Mouse (Mus musculus) MEL (cell line): ENCODE results near the gene Whamm. TPM values are rescaled to one million over a fixed set of nuclear protein-coding genes. Genes with fewer than 3 reads are reported as not detected.
A peak's percentile ranks its signal among the peaks of the same experiment; 100 is the strongest.

Experiments
- DNase-seq: peaks from one replicate; pipeline ENCODE4 v3.0.0; 2011; ENCODE audit warnings: low read depth, low spot score
- H3K27ac ChIP-seq: 2 replicates; pipeline ENCODE4 v1.5.1; 2012; ENCODE audit warnings: low read depth, mild to moderate bottlenecking, control low read depth, low read length, moderate library complexity; ENCODE audit not compliant: control insufficient read depth
- H3K27me3 ChIP-seq, 2 experiments: fragments of 150-350 bp in 1 of 2; sonication (generic) in 1 of 2; 2 replicates each; pipeline ENCODE4 v1.6.1; 2012; ENCODE audit warnings: low read length in 2 of 2, mild to moderate bottlenecking in 2 of 2, improper control_type of control experiment in 1 of 2, moderate library complexity in 1 of 2; ENCODE audit not compliant: insufficient read depth in 2 of 2, control insufficient read depth in 1 of 2
- H3K36me3 ChIP-seq, 2 experiments: 2 replicates each; pipeline ENCODE4 v1.6.1; 2012 to 2014; ENCODE audit warnings: low read length in 2 of 2, improper control_type of control experiment in 1 of 2, inconsistent platforms in 1 of 2, mild to moderate bottlenecking in 1 of 2; ENCODE audit not compliant: insufficient read depth in 2 of 2, control insufficient read depth in 1 of 2
- H3K4me1 ChIP-seq, 2 experiments: fragments of 150-350 bp in 1 of 2; sonication (generic) in 1 of 2; 2 replicates each; pipeline ENCODE4 v1.6.1; 2012; ENCODE audit warnings: low read length in 2 of 2, improper control_type of control experiment in 1 of 2, mild to moderate bottlenecking in 1 of 2; ENCODE audit not compliant: insufficient read depth in 2 of 2, control insufficient read depth in 1 of 2
- H3K4me3 ChIP-seq, 2 experiments: fragments of 150-350 bp in 1 of 2; sonication (generic) in 1 of 2; 2 replicates each; pipeline ENCODE4 v1.5.1; 2012; ENCODE audit warnings: low read depth in 2 of 2, low read length in 2 of 2, mild to moderate bottlenecking in 2 of 2, moderate library complexity in 2 of 2, control low read depth in 1 of 2, improper control_type of control experiment in 1 of 2; ENCODE audit not compliant: control insufficient read depth in 1 of 2, insufficient read depth in 1 of 2
- H3K79me2 ChIP-seq: 2 replicates; pipeline ENCODE4 v1.6.1; 2012; ENCODE audit warnings: mild to moderate bottlenecking, low read length, moderate library complexity; ENCODE audit not compliant: control insufficient read depth, poor library complexity, insufficient read depth
- H3K9ac ChIP-seq: 2 replicates; pipeline ENCODE4 v1.6.1; 2012; ENCODE audit warnings: low read depth, mild to moderate bottlenecking, control low read depth, low read length, moderate library complexity; ENCODE audit not compliant: control insufficient read depth, poor library complexity, severe bottlenecking
- H3K9me3 ChIP-seq: fragments of 150-350 bp; sonication (generic); replicated peaks from 2 replicates; pipeline ENCODE4 v1.6.1; 2012; ENCODE audit warnings: mild to moderate bottlenecking, low read length, improper control_type of control experiment, moderate library complexity; ENCODE audit not compliant: insufficient read depth
- BHLHE40 ChIP-seq: IDR thresholded peaks from 2 replicates; pipeline ENCODE4 v1.6.1; 2012; ENCODE audit warnings: low read depth, mild to moderate bottlenecking, inconsistent platforms, low read length, improper control_type of control experiment, borderline replicate concordance
- CHD1 ChIP-seq: IDR thresholded peaks from 2 replicates; pipeline ENCODE4 v1.6.1; 2012; ENCODE audit warnings: low read depth, mild to moderate bottlenecking, inconsistent platforms, low read length, improper control_type of control experiment
- CHD2 ChIP-seq: IDR thresholded peaks from 2 replicates; pipeline ENCODE4 v1.6.1; 2011; ENCODE audit warnings: low read length, improper control_type of control experiment
- CTCF ChIP-seq, 3 experiments: IDR thresholded peaks in 2 of 3; conservative IDR thresholded peaks in 1 of 3; 2 replicates each; pipeline ENCODE4 v1.5.1; 2011 to 2012; ENCODE audit warnings: low read length in 3 of 3, low read depth in 2 of 3, mild to moderate bottlenecking in 2 of 3, improper control_type of control experiment in 1 of 3, inconsistent platforms in 1 of 3, mixed read lengths in 1 of 3, moderate library complexity in 1 of 3; ENCODE audit not compliant: control insufficient read depth in 1 of 3, insufficient read depth in 1 of 3, poor library complexity in 1 of 3, severe bottlenecking in 1 of 3
- E2F4 ChIP-seq: IDR thresholded peaks from 2 replicates; pipeline ENCODE4 v1.6.1; 2011; ENCODE audit warnings: low read depth, low read length, improper control_type of control experiment, borderline replicate concordance
- ELF1 ChIP-seq: IDR thresholded peaks from 2 replicates; pipeline ENCODE4 v1.6.1; 2014; ENCODE audit warnings: low read depth, mild to moderate bottlenecking, inconsistent platforms, low read length, improper control_type of control experiment, moderate library complexity
- EP300 ChIP-seq, 2 experiments: IDR thresholded peaks; 2 replicates each; pipeline ENCODE4 v1.6.1; 2011; ENCODE audit warnings: improper control_type of control experiment in 2 of 2, low read length in 2 of 2, low read depth in 1 of 2, mild to moderate bottlenecking in 1 of 2
- ETS1 ChIP-seq: IDR thresholded peaks from 2 replicates; pipeline ENCODE4 v1.6.1; 2012; ENCODE audit warnings: low read depth, mild to moderate bottlenecking, inconsistent platforms, low read length, improper control_type of control experiment, moderate library complexity
- GABPA ChIP-seq: IDR thresholded peaks from 2 replicates; pipeline ENCODE4 v1.6.1; 2012; ENCODE audit warnings: low read depth, mild to moderate bottlenecking, inconsistent platforms, low read length, improper control_type of control experiment, moderate library complexity
- GATA1 ChIP-seq: IDR thresholded peaks from 2 replicates; pipeline ENCODE4 v1.6.1; 2011; ENCODE audit warnings: low read depth, low read length, improper control_type of control experiment
- HCFC1 ChIP-seq: IDR thresholded peaks from 2 replicates; pipeline ENCODE4 v1.6.1; 2012; ENCODE audit warnings: low read depth, mild to moderate bottlenecking, inconsistent platforms, low read length, improper control_type of control experiment, moderate library complexity
- JUND ChIP-seq: IDR thresholded peaks from 2 replicates; pipeline ENCODE4 v1.6.1; 2011; ENCODE audit warnings: low read depth, mild to moderate bottlenecking, improper control_type of control experiment, low read length
- KAT2A ChIP-seq: conservative IDR thresholded peaks from 2 replicates; pipeline ENCODE4 v1.6.1; 2012; ENCODE audit warnings: low read depth, low read length, improper control_type of control experiment, inconsistent platforms
- MAFK ChIP-seq: IDR thresholded peaks from 2 replicates; pipeline ENCODE4 v1.6.1; 2011; ENCODE audit warnings: low read depth, mild to moderate bottlenecking, low read length, improper control_type of control experiment, borderline replicate concordance
- MAX ChIP-seq: IDR thresholded peaks from 2 replicates; pipeline ENCODE4 v1.6.1; 2011; ENCODE audit warnings: low read length, improper control_type of control experiment
- MAZ ChIP-seq: IDR thresholded peaks from 2 replicates; pipeline ENCODE4 v1.6.1; 2012; ENCODE audit warnings: low read depth, mild to moderate bottlenecking, inconsistent platforms, low read length, improper control_type of control experiment
- MEF2A ChIP-seq: IDR thresholded peaks from 2 replicates; pipeline ENCODE4 v1.6.1; 2014; ENCODE audit warnings: low read depth, mild to moderate bottlenecking, inconsistent platforms, low read length, improper control_type of control experiment; ENCODE audit not compliant: poor library complexity, insufficient replicate concordance, severe bottlenecking; ENCODE audit errors: extremely low read depth
- MXI1 ChIP-seq: IDR thresholded peaks from 2 replicates; pipeline ENCODE4 v1.6.1; 2011; ENCODE audit warnings: mild to moderate bottlenecking, low read depth, low read length, improper control_type of control experiment
- MYB ChIP-seq: IDR thresholded peaks from 2 replicates; pipeline ENCODE4 v1.6.1; 2011; ENCODE audit warnings: mild to moderate bottlenecking, low read depth, low read length, improper control_type of control experiment
- MYC ChIP-seq: IDR thresholded peaks from 2 replicates; pipeline ENCODE4 v1.6.1; 2011; ENCODE audit warnings: low read depth, mild to moderate bottlenecking, low read length, improper control_type of control experiment, moderate library complexity
- NELFE ChIP-seq: IDR thresholded peaks from 2 replicates; pipeline ENCODE4 v1.6.1; 2011; ENCODE audit warnings: low read depth, low read length, improper control_type of control experiment
- NRF1 ChIP-seq: IDR thresholded peaks from 2 replicates; pipeline ENCODE4 v1.6.1; 2014; ENCODE audit warnings: low read depth, mild to moderate bottlenecking, inconsistent platforms, low read length, improper control_type of control experiment, moderate library complexity; ENCODE audit not compliant: poor library complexity, insufficient read depth, severe bottlenecking
- POLR2A ChIP-seq, 2 experiments: IDR thresholded peaks; 2 replicates each; pipeline ENCODE4 v1.6.1; 2011 to 2012; ENCODE audit warnings: low read length in 2 of 2, mild to moderate bottlenecking in 2 of 2, control low read depth in 1 of 2, improper control_type of control experiment in 1 of 2, low read depth in 1 of 2, moderate library complexity in 1 of 2; ENCODE audit not compliant: control insufficient read depth in 1 of 2, insufficient read depth in 1 of 2, poor library complexity in 1 of 2
- POLR2AphosphoS5 ChIP-seq: IDR thresholded peaks from 2 replicates; pipeline ENCODE4 v1.6.1; 2012; ENCODE audit warnings: low read depth, borderline replicate concordance, mild to moderate bottlenecking, inconsistent platforms, low read length, moderate library complexity, mixed read lengths
- RAD21 ChIP-seq: IDR thresholded peaks from 2 replicates; pipeline ENCODE4 v1.6.1; 2011; ENCODE audit warnings: mild to moderate bottlenecking, low read depth, low read length, improper control_type of control experiment
- RCOR1 ChIP-seq: IDR thresholded peaks from 2 replicates; pipeline ENCODE4 v1.6.1; 2012; ENCODE audit warnings: low read depth, mild to moderate bottlenecking, inconsistent platforms, low read length, improper control_type of control experiment
- SIN3A ChIP-seq: IDR thresholded peaks from 2 replicates; pipeline ENCODE4 v1.6.1; 2012; ENCODE audit warnings: low read length, improper control_type of control experiment, inconsistent platforms
- SMC3 ChIP-seq: IDR thresholded peaks from 2 replicates; pipeline ENCODE4 v1.6.1; 2011; ENCODE audit warnings: low read depth, low read length, improper control_type of control experiment
- TAL1 ChIP-seq: IDR thresholded peaks from 2 replicates; pipeline ENCODE4 v1.6.1; 2012; ENCODE audit warnings: mild to moderate bottlenecking, inconsistent platforms, low read length, moderate library complexity, mixed read lengths
- TBP ChIP-seq: IDR thresholded peaks from 2 replicates; pipeline ENCODE4 v1.8.0; 2011; ENCODE audit warnings: low read depth, low read length, improper control_type of control experiment
- TCF12 ChIP-seq: IDR thresholded peaks from 2 replicates; pipeline ENCODE4 v1.6.1; 2014; ENCODE audit warnings: low read depth, mild to moderate bottlenecking, inconsistent platforms, low read length, improper control_type of control experiment, moderate library complexity
- UBTF ChIP-seq: IDR thresholded peaks from 2 replicates; pipeline ENCODE4 v1.6.1; 2012; ENCODE audit warnings: low read depth, mild to moderate bottlenecking, inconsistent platforms, low read length, improper control_type of control experiment, moderate library complexity, borderline replicate concordance; ENCODE audit not compliant: insufficient read depth
- USF1 ChIP-seq: IDR thresholded peaks from 2 replicates; pipeline ENCODE4 v1.6.1; 2014; ENCODE audit warnings: low read depth, mild to moderate bottlenecking, inconsistent platforms, low read length, improper control_type of control experiment, moderate library complexity
- USF2 ChIP-seq, 2 experiments: IDR thresholded peaks; 2 replicates each; pipeline ENCODE4 v1.6.1; 2011 to 2012; ENCODE audit warnings: improper control_type of control experiment in 2 of 2, low read length in 2 of 2, borderline replicate concordance in 1 of 2, inconsistent platforms in 1 of 2, low read depth in 1 of 2, mild to moderate bottlenecking in 1 of 2; ENCODE audit not compliant: insufficient read depth in 1 of 2
- ZC3H11A ChIP-seq: IDR thresholded peaks from 2 replicates; pipeline ENCODE4 v1.6.1; 2012; ENCODE audit warnings: low read depth, mild to moderate bottlenecking, inconsistent platforms, low read length, improper control_type of control experiment
- ZKSCAN1 ChIP-seq: IDR thresholded peaks from 2 replicates; pipeline ENCODE4 v1.6.1; 2012; ENCODE audit warnings: low read depth, mild to moderate bottlenecking, inconsistent platforms, low read length, improper control_type of control experiment, moderate library complexity
- ZMIZ1 ChIP-seq: IDR thresholded peaks from 2 replicates; pipeline ENCODE4 v1.6.1; 2012; ENCODE audit warnings: low read depth, mild to moderate bottlenecking, inconsistent platforms, low read length, improper control_type of control experiment, moderate library complexity
- ZNF384 ChIP-seq: IDR thresholded peaks from 2 replicates; pipeline ENCODE4 v1.6.1; 2012; ENCODE audit warnings: low read depth, mild to moderate bottlenecking, inconsistent platforms, low read length, improper control_type of control experiment
- polyA plus RNA-seq, 2 experiments: library from polyadenylated mRNA; stranded (reverse) in 1 of 2; unstranded in 1 of 2; fragments of >175 nt in 1 of 2; fragments of >200 nt in 1 of 2; gene quantifications; 2 replicates each; pipeline versions ENCODE4 v1.2.1 to v1.2.4; 2012; ENCODE audit warnings: low replicate concordance in 2 of 2, low read depth in 1 of 2; ENCODE audit not compliant: insufficient read length in 2 of 2, insufficient read depth in 1 of 2, missing spikeins in 1 of 2
- total RNA-seq: library from RNA; depleted of rRNA; stranded (reverse); fragments of 300-350 nt; gene quantifications from 2 replicates; pipeline ENCODE4 v1.2.3, GENCODE M21; 2012

Whamm gene
- total and polyA plus RNA-seq, 3 experiments = 9.4 to 22.9 TPM; not detected in 1

- H3K79me2 ChIP-seq = no peaks in the 10 kb centered on the region
- H3K27ac ChIP-seq = 0 out of 2 replicates have a peak overlapping the region, but pooled peaks have one; percentile 5
- no peak for TF ChIP-seq CHD2
- no peak for TF ChIP-seq POLR2A (IDR thresholded peaks at IDR 0.05; ENCODE audit: control insufficient read depth in 1 of 2, insufficient read depth in 1 of 2, low read depth in 1 of 2, low read length in 2 of 2, poor library complexity in 1 of 2)
- TF ChIP-seq CHD1 = no peak
- TF ChIP-seq ZMIZ1 = no peak
- 0 out of 2 replicates have a peak, but pooled peaks have one; percentile 26 for TF ChIP-seq USF1
- peak; percentile 76 for TF ChIP-seq MXI1
- TF ChIP-seq MYB = no peak
- no peak for TF ChIP-seq TBP
- TF ChIP-seq BHLHE40 = no peak
- TF ChIP-seq HCFC1 = no peak
- TF ChIP-seq CTCF (IDR thresholded peaks at IDR 0.05 in 2 of 3, conservative IDR thresholded peaks at IDR 0.05 in 1 of 3; ENCODE audit: control insufficient read depth in 1 of 3, insufficient read depth in 1 of 3, low read depth in 2 of 3, low read length in 3 of 3, poor library complexity in 1 of 3, severe bottlenecking in 1 of 3) = no peak
- TF ChIP-seq E2F4 = no peak
- peak; percentile 79 to 89 for TF ChIP-seq EP300 (IDR thresholded peaks at IDR 0.05; ENCODE audit: low read depth in 1 of 2, low read length in 2 of 2)
- no peak for TF ChIP-seq USF2 (IDR thresholded peaks at IDR 0.05; ENCODE audit: borderline replicate concordance in 1 of 2, insufficient read depth in 1 of 2, low read depth in 1 of 2, low read length in 2 of 2)
- TF ChIP-seq RAD21 = no peak
- no peak for TF ChIP-seq JUND
- peak; percentile 61 for TF ChIP-seq ETS1
- no peak for TF ChIP-seq MEF2A
- no peak for TF ChIP-seq SMC3
- no peak for TF ChIP-seq ZC3H11A
- no peak for TF ChIP-seq POLR2AphosphoS5
- peak; percentile 83 for TF ChIP-seq MYC
- no peak for TF ChIP-seq ZKSCAN1
- no peak for TF ChIP-seq ELF1
- no peak for TF ChIP-seq MAZ
- TF ChIP-seq KAT2A = no peak
- peak; percentile 63; the same call in 1 of the 2 replicates for TF ChIP-seq SIN3A
- TF ChIP-seq RCOR1 = no peak
- no peak for TF ChIP-seq UBTF
- no peak for TF ChIP-seq NRF1
- TF ChIP-seq GATA1 = peak; percentile 87
- TF ChIP-seq ZNF384 = no peak
- peak; percentile 80 for TF ChIP-seq TCF12
- TF ChIP-seq MAFK = no peak
- peak; percentile 89 for TF ChIP-seq TAL1
- no peak for TF ChIP-seq NELFE
- TF ChIP-seq MAX = peak; percentile 84
- no peak for TF ChIP-seq GABPA
Measured at GRCm38 (mm10) chr7:81605489-81605888, 34.4 kb downstream of the Whamm start.

More at GRCm38 (mm10) chr7:81605489-81605888, 34.4 kb downstream of the Whamm start:
- H3K27me3 ChIP-seq = no peaks in the 10 kb centered on the region
- H3K36me3 ChIP-seq = peaks cover 0 to 5% of the 10 kb centered on the region in 2 experiments; a peak in 2 of 4 replicates
- no peak overlapping the region for H3K9ac ChIP-seq
- peak; percentile 82 for DNase-seq
- peaks cover 2 to 13% of the 10 kb centered on the region in 2 experiments; a peak in 3 of 4 replicates for H3K4me1 ChIP-seq
- no peak overlapping the region for H3K4me3 ChIP-seq
- no peaks in the 10 kb centered on the region for H3K9me3 ChIP-seq
